Mouse (Mus musculus) kidney, embryonic 15.5 days (tissue): Measurements from ENCODE around the gene Zfp651. TPM values are rescaled to one million over a fixed set of nuclear protein-coding genes. Genes with fewer than 3 reads are reported as not detected.

Experiments
- ATAC-seq: fragments of 200-750 bp; cut with Nextera tagmentation; replicated peaks from 2 replicates; pipeline ENCODE4 v1.8.0; 2017; ENCODE audit warnings: moderate TSS enrichment; ENCODE audit not compliant: low FRiP score
- H3K27ac ChIP-seq: fragments of 300-500 bp; sonication (generic); 2 replicates; pipeline ENCODE4 v1.5.1; 2015; ENCODE audit warnings: mild to moderate bottlenecking, inconsistent platforms
- H3K27me3 ChIP-seq: fragments of 300-500 bp; sonication (generic); 2 replicates; pipeline ENCODE4 v1.6.1; 2015; ENCODE audit warnings: inconsistent platforms
- H3K36me3 ChIP-seq: fragments of 300-500 bp; sonication (generic); 2 replicates; pipeline ENCODE4 v1.6.1; 2015; ENCODE audit warnings: inconsistent platforms
- H3K4me1 ChIP-seq: fragments of 300-500 bp; sonication (generic); 2 replicates; pipeline ENCODE4 v1.6.1; 2015; ENCODE audit warnings: inconsistent platforms
- H3K4me2 ChIP-seq: fragments of 300-500 bp; sonication (generic); 2 replicates; pipeline ENCODE4 v1.6.1; 2015; ENCODE audit warnings: moderate library complexity, mild to moderate bottlenecking, inconsistent platforms
- H3K4me3 ChIP-seq: fragments of 300-500 bp; sonication (generic); replicated peaks from 2 replicates; pipeline ENCODE4 v1.5.1; 2015; ENCODE audit warnings: mild to moderate bottlenecking, inconsistent platforms
- H3K9ac ChIP-seq: fragments of 300-500 bp; sonication (generic); 2 replicates; pipeline ENCODE4 v1.6.1; 2015; ENCODE audit warnings: mild to moderate bottlenecking, inconsistent platforms
- H3K9me3 ChIP-seq: fragments of 300-500 bp; sonication (generic); replicated peaks from 2 replicates; pipeline ENCODE4 v1.6.1; 2016; ENCODE audit warnings: inconsistent platforms
- WGBS: fragments of 180-500 bp; shearing (Covaris S2); methylation state at CpG from one replicate; pipeline ENCODE4 v1.1.7; 2015; ENCODE audit warnings: mixed read lengths; 5-methylcytosine and 5-hydroxymethylcytosine counted together
- polyA plus RNA-seq: library from polyadenylated mRNA; unstranded; fragments of >200 nt; fragmentation: Nextera tagmentation; extraction: Ambion mirVana; gene quantifications from 2 replicates; pipeline ENCODE4 v1.2.1, GENCODE M21; 2015

Gene Zfp651
- polyA plus RNA-seq = 12.8 and 15.3 TPM in 2 replicates

DNA sequence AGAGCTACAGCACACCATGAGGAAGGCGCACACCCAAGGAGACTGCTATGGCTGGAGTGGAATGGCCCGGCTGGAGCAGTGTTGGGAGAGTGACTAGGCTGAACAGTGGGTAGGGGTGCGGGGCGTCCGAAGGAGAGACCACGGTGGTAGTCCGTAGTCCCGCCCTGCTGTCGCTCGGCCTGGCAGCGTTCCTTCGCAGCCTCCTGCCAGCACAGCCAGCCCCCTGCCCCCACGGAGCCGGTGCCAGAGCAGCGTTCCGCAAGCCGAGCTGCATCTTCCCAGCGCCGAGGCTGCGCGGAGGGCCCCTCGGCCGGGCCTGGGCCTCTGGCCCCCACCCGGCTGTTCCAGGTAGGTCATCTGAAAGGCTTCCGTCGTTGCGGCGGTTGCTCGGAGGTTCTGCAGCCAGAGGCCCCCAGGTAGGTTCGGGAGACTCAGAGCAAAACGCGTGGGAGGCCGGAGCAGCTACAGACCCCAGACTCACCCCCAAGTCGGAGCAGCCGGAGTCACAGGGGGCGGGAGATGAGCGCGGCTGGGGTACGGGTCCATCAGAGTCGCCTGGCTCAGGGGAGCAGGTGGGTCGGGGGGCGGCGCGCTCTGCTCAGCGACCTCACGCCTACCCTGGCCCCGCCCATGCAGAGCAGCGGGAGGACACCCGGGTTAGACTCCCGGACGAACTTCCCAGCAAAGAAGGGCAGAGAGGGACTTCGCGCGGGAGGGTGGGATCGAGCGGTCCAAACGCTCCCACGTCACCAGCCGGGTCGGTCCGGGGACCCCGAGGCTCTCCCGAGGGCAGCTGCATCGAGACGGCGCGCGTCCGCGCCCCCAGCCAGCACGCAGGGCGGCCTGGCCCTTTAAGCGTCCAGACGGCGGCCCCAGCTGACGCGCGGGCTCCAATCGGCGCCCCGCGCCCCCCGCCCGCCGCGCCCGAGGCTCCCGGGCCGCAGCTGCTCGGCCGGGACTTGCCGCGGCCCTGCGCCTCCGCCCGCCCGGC, at the start of gene Zfp651:
Gene Zfp651 (plus strand): TSS at position 240 of the 991 bp plus-strand sequence.
- H3K27ac ChIP-seq = peak within 1 kb of the TSS; percentile 91
- peak within 1 kb of the TSS; percentile 96 for H3K4me2 ChIP-seq
- peak within 1 kb of the TSS; percentile 79 for H3K9ac ChIP-seq
- peaks cover 38% of the 10 kb centered on the region for H3K4me1 ChIP-seq
- peak; percentile 83 for ATAC-seq
- no peaks in the 10 kb centered on the region for H3K9me3 ChIP-seq
- H3K4me3 ChIP-seq = peak within 1 kb of the TSS; percentile 87
- WGBS = under 1% methylated on average over 94 of the region's 97 CpGs
- H3K36me3 ChIP-seq = peaks cover 51% of the 10 kb centered on the region
- no peaks in the 10 kb centered on the region for H3K27me3 ChIP-seq

DNA sequence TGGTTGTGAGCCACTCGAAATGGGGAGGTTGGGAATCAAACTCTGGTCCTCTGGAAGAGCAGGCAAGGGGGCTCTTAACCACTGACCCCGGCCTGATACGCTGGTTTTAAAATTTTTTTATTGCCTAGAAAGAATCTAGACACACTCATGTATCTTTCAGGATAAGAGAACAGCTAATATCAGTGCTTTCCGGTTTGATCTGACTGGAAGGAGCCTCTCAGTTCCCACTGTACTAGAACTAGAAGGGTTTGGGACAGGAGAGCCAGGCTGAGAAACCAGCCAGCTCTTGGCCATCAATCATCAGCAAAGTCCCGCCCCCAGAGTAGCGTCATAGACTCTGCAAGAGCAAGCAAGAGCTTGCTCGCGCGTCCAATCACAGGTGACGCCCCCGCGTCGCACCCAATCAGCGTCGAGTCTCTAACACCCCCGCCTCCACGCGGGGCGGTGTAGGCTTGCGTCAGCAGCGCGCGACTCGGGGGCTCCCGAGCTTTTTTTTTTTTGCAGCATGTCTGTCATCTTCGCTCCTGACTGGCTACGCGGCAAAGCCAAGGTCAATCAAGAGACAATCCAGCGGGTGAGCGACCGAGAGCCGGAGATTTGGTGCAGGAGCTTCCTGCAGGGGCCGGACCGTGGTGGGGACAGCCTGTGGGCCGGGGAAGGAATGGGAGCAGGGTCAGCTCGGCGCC, 49.1 kb upstream of the Zfp651 start, which contains the start of gene Ss18l2:
Gene Ss18l2 (plus strand): TSS at position 432 of the 686 bp plus-strand sequence.
- peak; percentile 94 for ATAC-seq
- H3K4me2 ChIP-seq = peak within 1 kb of the TSS; percentile 82
- peak within 1 kb of the TSS; percentile 88 for H3K9ac ChIP-seq
- H3K27ac ChIP-seq = peak within 1 kb of the TSS; percentile 95
- no peaks in the 10 kb centered on the region for H3K9me3 ChIP-seq
- peaks cover 47% of the 10 kb centered on the region for H3K4me1 ChIP-seq
- 4% methylated on average over 37 of the region's 37 CpGs for WGBS
- H3K27me3 ChIP-seq = no peaks in the 10 kb centered on the region
- H3K36me3 ChIP-seq = peaks cover 15% of the 10 kb centered on the region
- peak within 1 kb of the TSS; percentile 68 for H3K4me3 ChIP-seq

DNA sequence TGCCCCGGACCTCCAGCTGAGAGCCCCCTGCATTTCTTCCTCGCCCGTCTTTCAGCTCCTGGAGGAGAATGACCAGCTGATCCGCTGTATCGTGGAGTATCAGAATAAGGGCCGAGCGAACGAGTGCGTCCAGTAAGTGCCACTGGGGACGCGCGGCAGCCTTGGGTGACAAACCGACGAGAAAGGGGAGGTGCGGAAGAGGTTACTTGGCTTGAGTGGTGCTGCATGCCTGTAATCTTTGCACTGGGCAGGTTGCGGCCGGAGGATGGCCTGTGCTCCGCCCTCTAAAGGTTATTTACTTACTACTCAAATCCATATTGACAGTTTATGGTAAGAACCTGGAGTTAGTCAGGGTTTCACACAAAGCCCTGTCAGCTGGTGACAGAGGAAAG, 48.5 kb upstream of the Zfp651 start:
- H3K4me3 ChIP-seq = peak overlapping the region; percentile 68
- peaks cover 42% of the 10 kb centered on the region for H3K4me1 ChIP-seq
- peak; percentile 20 for ATAC-seq
- H3K9me3 ChIP-seq = no peaks in the 10 kb centered on the region
- H3K27me3 ChIP-seq = no peaks in the 10 kb centered on the region
- H3K4me2 ChIP-seq = peak overlapping the region; percentile 82
- H3K36me3 ChIP-seq = peaks cover 15% of the 10 kb centered on the region
- WGBS = under 1% methylated on average over 18 of the region's 18 CpGs
- peak overlapping the region; percentile 95 for H3K27ac ChIP-seq
- peak overlapping the region; percentile 88 for H3K9ac ChIP-seq

DNA sequence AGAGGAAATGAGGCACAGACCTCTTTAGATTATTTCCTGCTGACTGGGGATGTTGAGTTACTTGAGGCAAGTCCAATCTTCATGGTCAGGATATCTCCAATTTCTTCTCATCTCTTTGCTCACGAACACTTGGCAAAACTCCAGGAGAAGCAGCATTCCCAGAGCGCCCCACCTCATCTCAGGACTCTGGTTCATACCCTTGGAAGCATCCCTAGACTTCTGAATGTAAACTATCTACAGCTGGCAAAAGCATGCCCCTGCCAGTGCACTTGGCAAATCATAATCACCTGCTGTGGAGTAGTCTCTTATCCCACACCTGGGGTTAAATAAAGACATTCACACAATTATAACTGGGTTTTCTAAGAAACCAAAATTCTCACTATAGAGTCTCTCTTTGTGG, 42.1 kb upstream of the Zfp651 start:
- ATAC-seq = no peak
- H3K27me3 ChIP-seq = no peaks in the 10 kb centered on the region
- no peak overlapping the region for H3K4me3 ChIP-seq
- H3K9me3 ChIP-seq = no peaks in the 10 kb centered on the region
- no peak overlapping the region for H3K4me2 ChIP-seq
- no peak overlapping the region for H3K27ac ChIP-seq
- 82% methylated on average over 2 of the region's 2 CpGs for WGBS
- H3K36me3 ChIP-seq = peaks cover 22% of the 10 kb centered on the region
- no peak overlapping the region for H3K9ac ChIP-seq
- H3K4me1 ChIP-seq = peaks cover 28% of the 10 kb centered on the region

DNA sequence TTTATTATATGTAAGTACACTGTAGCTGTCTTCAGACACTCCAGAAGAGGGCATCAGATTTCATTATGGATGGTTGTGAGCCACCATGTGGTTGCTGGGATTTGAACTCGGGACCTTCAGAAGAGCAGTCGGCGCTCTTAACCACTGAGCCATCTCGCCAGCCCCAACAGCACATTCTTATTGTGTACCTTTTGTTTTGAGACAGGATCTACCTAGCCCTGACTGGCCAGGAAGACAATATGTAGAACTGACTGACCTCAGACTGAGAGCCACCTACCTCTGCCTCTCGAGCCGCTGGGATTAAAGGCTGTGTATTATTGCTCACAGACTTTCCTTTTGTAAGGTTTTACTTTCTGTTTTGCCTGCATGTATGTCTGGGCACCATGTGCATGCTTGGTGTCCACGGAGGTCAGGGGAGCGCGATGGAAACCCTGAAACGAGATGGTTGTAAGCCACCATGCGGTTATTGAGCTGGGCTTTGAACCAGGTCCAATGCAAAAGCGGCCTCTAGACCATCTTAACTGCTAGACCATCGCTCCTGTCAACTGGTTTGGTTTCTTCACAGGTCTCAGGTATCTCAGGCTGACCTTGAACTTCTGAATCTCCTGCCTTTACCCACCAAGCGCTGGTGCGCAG, 40.9 kb upstream of the Zfp651 start:
- Histone ChIP-seq H3K9me3 (no peaks in the 10 kb centered on the region), H3K27ac (peak overlapping the region; percentile 96), H3K4me2 (peak overlapping the region; percentile 87), H3K36me3 (peaks cover 14% of the 10 kb centered on the region), H3K4me3 (peak overlapping the region; percentile 87), H3K27me3 (no peaks in the 10 kb centered on the region), H3K9ac (peak overlapping the region; percentile 53), H3K4me1 (peaks cover 22% of the 10 kb centered on the region)
- 0 out of 2 replicates have a peak, but pooled peaks have one; percentile 3 for ATAC-seq
- WGBS = 73% methylated on average over 15 of the region's 15 CpGs

DNA sequence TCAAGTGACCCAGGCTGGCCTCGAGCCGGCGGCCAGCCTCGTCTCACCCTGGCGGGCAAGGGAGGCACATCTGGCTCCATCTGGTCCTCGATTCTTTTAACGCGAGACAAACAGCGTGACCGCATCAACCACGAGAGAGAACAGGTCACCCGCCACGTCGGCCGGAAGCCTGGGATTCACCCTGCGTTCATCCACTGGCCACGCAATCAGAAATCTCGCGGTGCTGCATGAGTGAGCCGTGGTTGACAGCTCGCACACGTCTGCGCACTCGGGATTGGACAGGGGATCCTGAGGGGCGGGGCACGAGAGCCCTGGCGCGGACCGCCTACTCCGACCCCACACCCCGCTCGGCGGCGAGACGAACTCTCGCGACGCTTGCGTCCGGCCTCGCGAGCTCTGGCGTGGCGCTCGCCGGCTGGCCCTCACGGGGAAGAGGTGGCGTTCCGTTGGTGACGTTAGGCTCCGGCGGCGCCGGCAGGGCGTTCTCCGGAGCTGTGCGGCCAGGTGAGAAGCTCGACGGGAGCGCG, 40.3 kb upstream of the Zfp651 start, which contains the start of gene Nktr:
Gene Nktr (plus strand): TSS at position 378 of the 527 bp plus-strand sequence.
- H3K27me3 ChIP-seq = no peaks in the 10 kb centered on the region
- peak; percentile 99 for ATAC-seq
- WGBS = under 1% methylated on average over 61 of the region's 61 CpGs

DNA sequence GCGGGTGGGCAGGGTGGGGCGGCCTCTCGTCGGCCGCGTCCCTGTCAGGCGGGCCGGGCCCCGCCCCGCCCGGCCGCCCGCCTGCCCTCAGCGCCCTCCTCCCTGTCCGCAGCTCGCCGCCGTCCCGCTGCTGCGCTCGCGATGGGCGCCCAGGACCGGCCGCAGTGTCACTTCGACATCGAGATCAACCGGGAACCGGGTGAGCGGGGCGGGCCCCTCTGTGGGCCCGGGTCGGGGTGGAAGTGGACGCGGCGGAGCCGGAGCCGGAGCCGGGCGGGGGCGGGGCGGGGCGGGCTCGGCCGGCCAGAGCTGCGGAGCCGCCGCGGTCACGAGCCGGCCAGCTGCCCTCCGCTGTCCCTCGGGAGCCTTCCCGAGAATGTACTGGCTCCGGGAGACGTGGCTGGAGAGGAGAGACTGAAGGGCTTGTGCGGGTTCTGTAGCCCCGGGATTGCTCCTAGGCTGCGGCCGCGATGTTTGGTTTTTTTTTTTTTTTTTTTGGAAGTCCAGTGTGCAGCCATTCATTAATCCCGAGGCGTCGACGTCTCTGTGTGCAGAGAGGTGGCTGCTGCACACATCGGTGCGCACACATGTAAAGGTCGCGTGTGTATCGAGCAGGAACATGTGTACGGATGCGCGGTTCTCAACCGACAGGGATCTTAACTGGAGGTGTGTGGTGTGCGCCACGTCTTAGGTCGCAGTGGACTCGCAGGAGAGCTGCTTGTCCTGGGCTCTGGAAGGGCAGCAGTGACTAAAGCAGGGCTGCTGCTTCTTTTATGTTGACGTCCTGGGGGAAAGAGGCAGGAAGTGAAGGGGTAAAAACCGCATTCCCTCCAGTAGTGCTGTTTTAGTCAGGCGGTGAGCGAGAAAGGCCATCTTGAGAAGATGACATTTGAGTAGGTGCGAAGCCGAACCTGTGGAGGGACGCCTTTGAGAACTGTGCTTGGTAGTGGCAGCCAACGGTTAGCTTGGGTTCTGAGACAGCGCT, 39.5 kb upstream of the Zfp651 start:
- under 1% methylated on average over 55 of the region's 87 CpGs for WGBS
- ATAC-seq = peak; percentile 81

More for the DNA sequence above, 40.3 kb upstream of the Zfp651 start, which contains the start of gene Nktr:
- Histone ChIP-seq H3K4me3 (peak within 1 kb of the TSS; percentile 87), H3K4me1 (peaks cover 22% of the 10 kb centered on the region), H3K4me2 (peak within 1 kb of the TSS; percentile 87), H3K36me3 (peaks cover 7% of the 10 kb centered on the region; the same call in 1 of the 2 replicates), H3K9me3 (no peaks in the 10 kb centered on the region), H3K9ac (peak within 1 kb of the TSS; percentile 95), H3K27ac (peak within 1 kb of the TSS; percentile 96)

DNA sequence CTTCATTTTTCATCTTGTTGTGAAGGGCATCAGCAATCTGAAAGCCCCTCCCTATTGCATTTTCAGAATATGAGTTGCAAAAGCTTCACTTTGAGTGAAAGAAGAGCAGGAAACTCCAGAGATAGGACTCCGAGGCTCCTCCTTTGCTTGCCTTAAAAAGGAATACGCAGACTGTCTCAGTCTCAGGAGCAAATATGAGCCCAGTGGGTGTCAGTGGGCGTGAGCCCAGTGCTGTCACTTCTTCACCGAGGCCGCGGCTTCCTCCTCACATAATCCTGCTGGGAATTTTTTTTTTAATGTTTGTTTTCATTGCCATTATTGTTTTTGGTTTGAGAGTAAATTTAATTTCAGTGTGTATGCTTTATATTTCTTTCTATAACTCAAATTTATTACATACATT, 18.6 kb upstream of the Zfp651 start:
- peaks cover 71% of the 10 kb centered on the region for H3K36me3 ChIP-seq
- H3K9me3 ChIP-seq = no peaks in the 10 kb centered on the region
- H3K27me3 ChIP-seq = no peaks in the 10 kb centered on the region
- 89% methylated on average over 6 of the region's 6 CpGs for WGBS
- no peak overlapping the region for H3K27ac ChIP-seq
- H3K4me2 ChIP-seq = no peak overlapping the region
- ATAC-seq = no peak
- H3K4me1 ChIP-seq = no peaks in the 10 kb centered on the region
- no peak overlapping the region for H3K4me3 ChIP-seq
- no peak overlapping the region for H3K9ac ChIP-seq

More for the DNA sequence above, 39.5 kb upstream of the Zfp651 start:
- Histone ChIP-seq H3K9me3 (no peaks in the 10 kb centered on the region), H3K36me3 (peaks cover 7% of the 10 kb centered on the region; the same call in 1 of the 2 replicates), H3K4me3 (peak overlapping the region; percentile 87), H3K4me2 (peak overlapping the region; percentile 87), H3K4me1 (peaks cover 22% of the 10 kb centered on the region), H3K27ac (peak overlapping the region; percentile 96), H3K9ac (peak overlapping the region; percentile 95), H3K27me3 (no peaks in the 10 kb centered on the region)

DNA sequence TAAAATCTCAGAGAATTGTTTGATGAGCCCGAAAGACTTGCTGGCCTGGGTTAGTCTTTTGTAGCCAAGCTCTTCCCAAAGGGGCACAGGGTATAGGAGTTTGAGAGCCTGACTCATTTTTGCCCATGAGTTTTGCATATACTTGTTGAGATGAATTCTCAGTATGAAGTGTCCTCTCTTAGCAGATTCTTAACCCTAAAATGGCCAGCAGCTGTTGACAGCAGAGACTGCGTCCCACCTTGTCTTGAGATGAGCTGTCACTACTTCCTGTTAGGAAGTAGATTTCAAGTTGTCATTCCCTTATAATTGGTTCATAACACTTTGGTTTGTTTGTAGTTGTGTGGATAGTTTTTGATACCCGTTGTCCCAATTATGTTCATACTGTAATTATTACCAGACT, 18.0 kb upstream of the Zfp651 start:
- H3K4me1 ChIP-seq = no peaks in the 10 kb centered on the region
- peaks cover 71% of the 10 kb centered on the region for H3K36me3 ChIP-seq
- H3K4me2 ChIP-seq = no peak overlapping the region
- no peak overlapping the region for H3K27ac ChIP-seq
- WGBS = 87% methylated on average over 3 of the region's 3 CpGs
- H3K27me3 ChIP-seq = no peaks in the 10 kb centered on the region
- H3K9me3 ChIP-seq = no peaks in the 10 kb centered on the region
- no peak for ATAC-seq
- no peak overlapping the region for H3K4me3 ChIP-seq
- no peak overlapping the region for H3K9ac ChIP-seq

DNA sequence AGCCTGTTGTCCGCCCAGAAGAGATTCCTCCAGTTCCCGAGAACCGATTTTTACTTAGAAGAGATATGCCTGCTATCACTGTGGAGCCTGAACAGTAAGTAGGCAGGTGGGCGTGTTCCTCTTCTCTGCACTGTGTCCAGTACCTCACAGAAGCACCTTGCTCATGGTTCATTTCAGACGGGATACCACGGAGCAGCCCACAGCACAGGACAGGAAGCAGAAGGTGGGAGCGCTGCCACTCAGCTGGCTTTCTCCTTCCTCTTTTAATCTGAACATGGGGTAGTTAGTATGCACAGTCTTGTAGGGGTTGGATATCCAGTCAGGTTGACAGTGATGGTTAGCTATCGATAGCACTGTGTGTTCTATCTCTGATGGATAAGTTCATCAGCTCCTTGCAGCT, 15.1 kb upstream of the Zfp651 start:
- Histone ChIP-seq H3K9ac (no peak overlapping the region), H3K27ac (no peak overlapping the region), H3K27me3 (no peaks in the 10 kb centered on the region), H3K4me2 (no peak overlapping the region), H3K36me3 (peaks cover 91% of the 10 kb centered on the region), H3K4me3 (no peak overlapping the region), H3K4me1 (no peaks in the 10 kb centered on the region), H3K9me3 (no peaks in the 10 kb centered on the region)
- no peak for ATAC-seq
- 91% methylated on average over 8 of the region's 8 CpGs for WGBS
